Mouse (Mus musculus) midbrain, embryonic 15.5 days (tissue): ENCODE measurements around the gene Brdt. TPM values are rescaled to one million over a fixed set of nuclear protein-coding genes. Genes with fewer than 3 reads are reported as not detected.

Experiments
- ATAC-seq: fragments of 200-750 bp; cut with Nextera tagmentation; replicated peaks from 2 replicates; pipeline ENCODE4 v1.8.0; 2017; ENCODE audit warnings: moderate TSS enrichment
- H3K27ac ChIP-seq: fragments of 300-500 bp; sonication (generic); 2 replicates; pipeline ENCODE4 v1.5.1; 2015; ENCODE audit warnings: mild to moderate bottlenecking, inconsistent platforms
- H3K27me3 ChIP-seq: fragments of 300-500 bp; sonication (generic); replicated peaks from 2 replicates; pipeline ENCODE4 v1.6.1; 2015; ENCODE audit warnings: inconsistent platforms
- H3K36me3 ChIP-seq: fragments of 300-500 bp; sonication (generic); replicated peaks from 2 replicates; pipeline ENCODE4 v1.6.1; 2015; ENCODE audit warnings: inconsistent platforms
- H3K4me1 ChIP-seq: fragments of 300-500 bp; sonication (generic); 2 replicates; pipeline ENCODE4 v1.6.1; 2015; ENCODE audit warnings: inconsistent platforms
- H3K4me2 ChIP-seq: fragments of 300-500 bp; sonication (generic); 2 replicates; pipeline ENCODE4 v1.6.1; 2015; ENCODE audit warnings: inconsistent platforms, mild to moderate bottlenecking, moderate library complexity
- H3K4me3 ChIP-seq: fragments of 300-500 bp; sonication (generic); 2 replicates; pipeline ENCODE4 v1.5.1; 2015; ENCODE audit warnings: mild to moderate bottlenecking, inconsistent platforms
- H3K9ac ChIP-seq: fragments of 300-500 bp; sonication (generic); 2 replicates; pipeline ENCODE4 v1.6.1; 2015; ENCODE audit warnings: mild to moderate bottlenecking, inconsistent platforms
- H3K9me3 ChIP-seq: fragments of 300-500 bp; sonication (generic); 2 replicates; pipeline ENCODE4 v1.6.1; 2016; ENCODE audit warnings: inconsistent platforms
- WGBS: fragments of 180-500 bp; shearing (Covaris S2); methylation state at CpG from one replicate; pipeline ENCODE4 v1.1.7; 2015; ENCODE audit warnings: mixed read lengths; 5-methylcytosine and 5-hydroxymethylcytosine counted together
- polyA plus RNA-seq: library from polyadenylated mRNA; unstranded; fragments of >200 nt; fragmentation: Nextera tagmentation; extraction: Ambion mirVana; gene quantifications from 2 replicates; pipeline ENCODE4 v1.2.1, GENCODE M21; 2015

Brdt gene
- polyA plus RNA-seq, 1 experiment from 2014 or later: 2.3 TPM

DNA sequence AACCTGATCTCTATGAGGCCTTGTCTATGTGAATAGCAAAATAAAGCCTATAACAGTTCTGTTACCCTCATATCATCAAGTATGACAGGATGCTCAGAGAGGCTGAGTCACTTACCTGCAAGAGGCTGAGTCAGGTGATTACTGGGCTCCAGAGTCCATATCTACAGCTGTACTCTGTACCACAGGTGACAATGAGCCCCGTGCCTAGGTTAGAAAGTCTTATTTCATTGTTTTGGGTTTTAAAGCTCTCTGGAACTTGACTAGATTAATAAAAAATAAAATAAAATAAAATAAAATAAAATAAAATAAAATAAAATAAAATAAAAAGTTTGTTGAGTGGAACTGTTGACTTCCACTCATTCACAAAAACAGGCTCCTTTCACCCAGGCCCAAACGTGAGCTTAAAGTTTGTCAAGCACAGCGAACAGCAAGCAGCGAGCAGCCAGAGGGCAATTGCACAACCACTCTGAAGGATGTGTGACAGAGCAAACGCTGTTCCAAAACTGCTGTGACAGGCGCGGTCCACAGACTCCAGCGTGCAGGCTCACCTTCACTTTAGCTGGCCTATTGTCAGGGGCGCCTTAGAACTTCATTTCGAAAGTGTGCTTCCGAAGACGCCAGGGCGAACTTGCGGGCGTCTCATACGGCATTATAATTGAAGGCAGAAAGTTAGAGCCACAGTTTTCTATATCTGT, 35.0 kb upstream of the Brdt start:
- peaks cover 3% of the 10 kb centered on the region; the same call in 1 of the 2 replicates for H3K27me3 ChIP-seq
- 0 out of 2 replicates have a peak, but pooled peaks cover 4% of the 10 kb centered on the region for H3K4me1 ChIP-seq
- H3K4me3 ChIP-seq: no peak overlapping the region
- no peaks in the 10 kb centered on the region for H3K9me3 ChIP-seq
- no peak overlapping the region for H3K9ac ChIP-seq
- no peaks in the 10 kb centered on the region for H3K36me3 ChIP-seq
- no peak overlapping the region for H3K4me2 ChIP-seq
- ATAC-seq: no peak
- H3K27ac ChIP-seq: no peak overlapping the region
- WGBS: 72% methylated on average over 16 of the region's 16 CpGs

GRCm38 (mm10) chr5:107296512-107297322, 34.2 kb upstream of the Brdt start:
- H3K27me3 ChIP-seq: peaks cover under 1% of the 10 kb centered on the region; the same call in 1 of the 2 replicates

GRCm38 (mm10) chr5:107298854-107299253, 32.1 kb upstream of the Brdt start:
- no peaks in the 10 kb centered on the region for H3K27me3 ChIP-seq
- no peak overlapping the region for H3K27ac ChIP-seq
- H3K36me3 ChIP-seq: no peaks in the 10 kb centered on the region
- H3K9ac ChIP-seq: no peak overlapping the region
- 80% methylated on average over 11 of the region's 11 CpGs for WGBS
- H3K9me3 ChIP-seq: no peaks in the 10 kb centered on the region
- H3K4me2 ChIP-seq: no peak overlapping the region
- H3K4me3 ChIP-seq: no peak overlapping the region
- 0 out of 2 replicates have a peak, but pooled peaks cover 4% of the 10 kb centered on the region for H3K4me1 ChIP-seq
- ATAC-seq: no peak

More at GRCm38 (mm10) chr5:107296512-107297322, 34.2 kb upstream of the Brdt start:
- Histone ChIP-seq H3K27ac (no peak overlapping the region), H3K9ac (no peak overlapping the region), H3K4me2 (no peak overlapping the region), H3K36me3 (no peaks in the 10 kb centered on the region), H3K9me3 (no peaks in the 10 kb centered on the region), H3K4me3 (no peak overlapping the region), H3K4me1 (0 out of 2 replicates have a peak, but pooled peaks cover 4% of the 10 kb centered on the region)
- ATAC-seq: no peak
- WGBS: 39% methylated on average over 9 of the region's 9 CpGs

GRCm38 (mm10) chr5:107303350-107303861, 27.6 kb upstream of the Brdt start:
- Histone ChIP-seq H3K27ac (no peak overlapping the region), H3K27me3 (no peaks in the 10 kb centered on the region), H3K9me3 (no peaks in the 10 kb centered on the region), H3K4me1 (no peaks in the 10 kb centered on the region), H3K36me3 (no peaks in the 10 kb centered on the region), H3K9ac (no peak overlapping the region), H3K4me3 (no peak overlapping the region), H3K4me2 (no peak overlapping the region)
- 55% methylated on average over 11 of the region's 11 CpGs for WGBS
- no peak for ATAC-seq

DNA sequence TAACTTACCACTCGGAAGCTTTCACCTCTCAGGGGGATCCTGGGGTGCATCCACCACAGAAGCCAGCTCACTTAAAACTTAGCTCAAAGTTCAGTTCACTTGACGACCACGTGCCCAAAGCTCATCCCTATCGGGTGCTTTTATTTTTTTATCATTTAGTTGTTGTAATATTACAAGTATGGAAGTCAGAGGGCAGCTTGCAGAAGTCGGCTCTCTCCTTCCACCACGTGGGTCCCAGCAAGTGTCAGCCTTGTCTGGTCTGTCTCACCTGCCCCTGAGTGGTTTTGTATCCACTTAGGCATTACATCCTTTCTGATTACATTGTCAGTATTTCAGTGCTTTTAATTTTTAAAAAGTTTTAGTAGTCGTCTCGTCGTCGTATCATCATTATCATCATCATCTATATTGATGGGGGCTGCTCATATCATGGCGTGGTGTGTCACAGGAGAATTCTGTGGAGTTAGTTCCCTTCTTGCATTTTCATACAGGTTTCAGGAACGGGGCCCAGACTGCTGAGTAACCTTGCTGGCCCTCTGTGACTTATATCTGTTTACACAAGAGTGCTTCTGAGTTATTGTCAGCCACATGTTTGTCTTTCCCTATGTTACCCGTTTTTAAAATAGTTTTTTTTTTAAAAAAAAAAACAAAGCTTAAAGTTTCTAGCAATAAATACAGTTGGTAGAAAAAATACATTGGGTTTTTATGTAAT, 26.7 kb upstream of the Brdt start:
- no peaks in the 10 kb centered on the region for H3K36me3 ChIP-seq
- no peaks in the 10 kb centered on the region for H3K9me3 ChIP-seq
- ATAC-seq: no peak
- no peak overlapping the region for H3K27ac ChIP-seq
- H3K4me1 ChIP-seq: no peaks in the 10 kb centered on the region
- no peak overlapping the region for H3K4me3 ChIP-seq
- no peaks in the 10 kb centered on the region for H3K27me3 ChIP-seq
- no peak overlapping the region for H3K4me2 ChIP-seq
- WGBS: 80% methylated on average over 13 of the region's 13 CpGs
- no peak overlapping the region for H3K9ac ChIP-seq

DNA sequence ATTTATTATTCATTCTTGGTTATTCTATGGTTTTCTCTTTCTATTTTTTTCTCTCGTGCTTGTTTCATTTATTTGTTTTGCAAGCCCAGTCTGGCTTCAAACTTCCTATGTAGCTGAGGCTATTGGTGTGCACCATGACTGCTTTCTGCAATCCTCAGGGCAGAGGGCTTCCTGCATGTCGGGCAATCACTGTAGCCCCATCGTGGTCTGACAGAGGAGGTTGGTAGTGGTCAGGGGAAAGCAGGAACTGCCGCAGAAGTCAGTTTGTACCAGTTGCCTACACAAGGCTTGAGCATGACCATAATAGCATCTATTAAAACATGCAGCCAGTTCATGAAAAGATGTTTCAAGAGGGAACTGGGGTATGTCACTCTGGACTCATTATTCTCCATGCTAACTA, 23.5 kb upstream of the Brdt start:
- no peaks in the 10 kb centered on the region for H3K9me3 ChIP-seq
- no peak overlapping the region for H3K4me2 ChIP-seq
- WGBS: 84% methylated on average over 4 of the region's 4 CpGs
- H3K4me1 ChIP-seq: no peaks in the 10 kb centered on the region
- no peak overlapping the region for H3K4me3 ChIP-seq
- no peak for ATAC-seq
- H3K9ac ChIP-seq: no peak overlapping the region
- no peaks in the 10 kb centered on the region for H3K27me3 ChIP-seq
- no peak overlapping the region for H3K27ac ChIP-seq
- no peaks in the 10 kb centered on the region for H3K36me3 ChIP-seq

- Histone ChIP-seq H3K4me2 (no peak overlapping the region), H3K4me3 (no peak overlapping the region), H3K27ac (no peak overlapping the region), H3K27me3 (no peaks in the 10 kb centered on the region), H3K36me3 (no peaks in the 10 kb centered on the region), H3K9ac (no peak overlapping the region), H3K9me3 (no peaks in the 10 kb centered on the region), H3K4me1 (no peaks in the 10 kb centered on the region)
- 94% methylated on average over 7 of the region's 7 CpGs for WGBS
- ATAC-seq: no peak
Measured at GRCm38 (mm10) chr5:107317141-107317540, 13.8 kb upstream of the Brdt start.

DNA sequence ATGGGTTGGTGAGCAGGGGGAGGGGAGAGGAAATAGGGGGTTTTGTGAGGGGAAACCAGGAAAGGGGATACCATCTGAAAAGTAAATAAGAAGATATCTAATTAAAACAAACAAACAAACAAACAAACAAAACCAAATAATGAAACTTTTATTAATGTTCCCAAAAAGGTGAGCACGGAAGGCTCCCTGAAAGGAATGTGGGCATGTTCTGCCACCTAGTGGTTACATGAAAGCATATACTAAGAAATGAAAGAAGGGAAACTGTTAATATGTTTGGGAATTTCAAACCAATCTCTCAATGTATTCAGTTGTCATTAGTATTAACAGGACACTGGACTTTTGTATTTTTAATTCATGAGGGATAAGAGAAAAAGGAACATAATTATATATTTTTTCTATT, 10.3 kb upstream of the Brdt start:
- Histone ChIP-seq H3K27me3 (no peaks in the 10 kb centered on the region), H3K4me1 (no peaks in the 10 kb centered on the region), H3K36me3 (no peaks in the 10 kb centered on the region), H3K4me3 (no peak overlapping the region), H3K4me2 (no peak overlapping the region), H3K9ac (no peak overlapping the region), H3K27ac (no peak overlapping the region), H3K9me3 (no peaks in the 10 kb centered on the region)
- WGBS: 0% methylated on average over 1 of the region's 1 CpGs
- no peak for ATAC-seq

DNA sequence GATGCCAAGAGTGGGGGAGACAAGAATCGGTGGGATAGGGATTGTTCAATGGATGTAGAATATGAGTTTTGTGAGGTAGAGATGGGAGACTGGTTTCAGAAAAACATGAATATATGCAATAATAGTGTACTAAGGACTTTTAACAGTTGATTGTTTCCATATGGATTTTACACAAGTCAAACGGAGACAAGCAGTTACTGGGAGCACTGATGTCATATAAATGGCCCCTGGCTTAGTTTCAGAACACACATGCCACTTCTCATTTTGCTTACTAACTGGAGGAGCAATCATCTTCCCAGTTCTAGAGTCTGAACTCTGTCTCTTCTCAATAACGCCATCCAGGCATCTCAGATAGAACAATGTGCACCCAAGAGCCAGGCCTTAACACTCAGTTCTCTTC, 9.4 kb downstream of the Brdt start:
- Histone ChIP-seq H3K4me1 (no peaks in the 10 kb centered on the region), H3K4me2 (no peak overlapping the region), H3K27me3 (no peaks in the 10 kb centered on the region), H3K4me3 (no peak overlapping the region), H3K36me3 (no peaks in the 10 kb centered on the region), H3K9ac (no peak overlapping the region), H3K27ac (no peak overlapping the region), H3K9me3 (no peaks in the 10 kb centered on the region)
- WGBS: 81% methylated on average over 3 of the region's 3 CpGs
- no peak for ATAC-seq

DNA sequence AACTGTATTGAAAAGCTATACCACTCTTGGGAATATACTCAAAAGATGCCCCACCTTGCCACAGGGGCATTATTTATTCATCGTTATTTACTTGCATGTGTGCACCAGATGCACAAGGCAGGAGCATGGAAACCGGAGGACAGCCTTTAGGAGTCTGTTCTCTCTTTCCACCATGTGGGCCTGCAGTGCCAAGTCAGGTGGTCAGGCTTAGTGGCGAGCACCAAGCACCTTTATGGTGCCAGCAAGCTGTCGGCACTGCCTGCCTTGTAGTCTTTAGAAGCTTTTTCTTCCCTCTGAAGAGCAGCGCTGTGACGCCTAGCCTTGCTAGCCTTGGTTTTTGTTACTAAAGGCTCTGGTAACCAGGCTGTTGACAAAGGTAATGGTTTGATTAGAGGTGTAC, 11.9 kb downstream of the Brdt start:
- Histone ChIP-seq H3K4me3 (no peak overlapping the region), H3K27me3 (no peaks in the 10 kb centered on the region), H3K27ac (no peak overlapping the region), H3K4me2 (no peak overlapping the region), H3K36me3 (no peaks in the 10 kb centered on the region), H3K9ac (no peak overlapping the region), H3K4me1 (no peaks in the 10 kb centered on the region), H3K9me3 (no peaks in the 10 kb centered on the region)
- no peak for ATAC-seq
- WGBS: 89% methylated on average over 6 of the region's 6 CpGs

DNA sequence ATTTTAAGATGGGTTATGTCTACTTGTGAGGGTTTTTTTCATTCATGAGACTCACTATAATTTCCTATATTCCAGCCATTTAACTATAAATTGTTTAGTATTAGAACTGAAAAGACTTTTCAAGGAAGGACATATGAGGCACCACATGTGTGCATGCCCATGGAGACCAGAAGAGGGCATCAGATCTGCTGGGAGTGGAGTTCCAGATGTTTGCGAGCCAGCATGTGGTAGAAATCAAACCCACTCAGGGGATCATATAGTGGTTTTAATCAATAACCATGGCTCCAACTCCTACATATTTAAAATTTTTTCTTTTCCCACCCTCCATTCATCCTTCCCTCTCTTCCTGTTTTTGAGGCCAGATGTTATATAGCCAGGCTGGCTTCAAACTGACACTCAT, 15.3 kb downstream of the Brdt start:
- H3K9me3 ChIP-seq: no peaks in the 10 kb centered on the region
- H3K4me2 ChIP-seq: no peak overlapping the region
- no peak for ATAC-seq
- H3K4me1 ChIP-seq: no peaks in the 10 kb centered on the region
- no peak overlapping the region for H3K27ac ChIP-seq
- no peak overlapping the region for H3K9ac ChIP-seq
- H3K27me3 ChIP-seq: no peaks in the 10 kb centered on the region
- WGBS: 48% methylated on average over 1 of the region's 1 CpGs
- no peak overlapping the region for H3K4me3 ChIP-seq
- no peaks in the 10 kb centered on the region for H3K36me3 ChIP-seq

DNA sequence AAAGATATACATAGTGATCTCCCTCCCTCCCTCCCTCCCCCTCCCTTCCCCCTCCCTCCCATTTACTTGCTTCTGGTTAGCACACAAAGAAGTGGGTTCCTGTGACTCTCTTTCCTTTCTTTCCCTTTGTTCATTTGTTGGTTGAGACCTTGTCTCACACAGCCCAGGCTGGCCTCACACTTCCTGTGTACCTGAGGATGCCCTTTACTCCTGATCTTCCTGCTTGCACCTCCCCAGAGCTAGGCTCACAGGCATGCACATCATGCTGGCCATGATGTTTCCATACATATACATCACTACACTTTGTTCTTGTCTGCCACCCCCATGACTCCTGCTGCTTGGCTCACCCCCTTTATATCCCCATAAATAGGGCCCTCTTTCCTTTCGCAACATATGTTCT, 21.6 kb downstream of the Brdt start:
- Histone ChIP-seq H3K27ac (no peak overlapping the region), H3K9me3 (no peaks in the 10 kb centered on the region), H3K4me3 (no peak overlapping the region), H3K4me1 (no peaks in the 10 kb centered on the region), H3K9ac (no peak overlapping the region), H3K36me3 (no peaks in the 10 kb centered on the region), H3K27me3 (no peaks in the 10 kb centered on the region), H3K4me2 (no peak overlapping the region)
- WGBS: 87% methylated on average over 1 of the region's 1 CpGs
- ATAC-seq: no peak
